Mouse (Mus musculus): ENCODE results near the gene Sec61a1. TPM values are rescaled to one million over a fixed set of nuclear protein-coding genes. Genes with fewer than 3 reads are reported as not detected.

The Sec61a1 gene
- total RNA-seq, 2 experiments from 2014 or later: 71.6 to 79.5 TPM

DNA sequence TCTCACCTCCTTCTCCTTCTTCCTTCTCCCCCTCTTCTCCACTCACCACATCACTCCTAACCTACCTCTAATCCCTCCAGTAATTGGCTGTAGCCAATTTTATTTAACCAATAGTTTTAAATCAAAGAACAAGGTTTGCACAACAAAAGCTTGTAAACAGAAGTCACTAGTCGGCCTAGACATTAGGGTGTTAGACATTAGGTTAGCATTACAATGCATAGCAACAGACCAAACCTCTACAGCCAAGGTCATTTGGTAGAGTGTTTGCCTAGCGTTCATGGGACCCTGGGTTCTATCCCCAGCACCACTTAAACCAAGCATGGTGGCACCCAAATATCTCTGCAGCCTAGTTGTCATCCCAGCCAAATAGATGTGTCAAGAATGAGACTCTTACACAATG, 64.2 kb downstream of the Sec61a1 start:
- DNase-seq (ENCODE audit: low spot score in 2 of 2): no peak

Other genes starting within 250 kb of the Sec61a1 start
- gene Eefsec, start 72.4 kb downstream of the Sec61a1 start, total RNA-seq (2021): 10 to 100 TPM; 21.5 to 22.9 TPM
- 10 to 100 TPM; 42.1 to 44.0 TPM for gene Ruvbl1, start 53.5 kb downstream of the Sec61a1 start, total RNA-seq (2021)
- gene Kbtbd12, start 119.0 kb upstream of the Sec61a1 start, total RNA-seq (2021): under 1 TPM; 0.49 to 0.63 TPM
- gene Mgll, start 205.5 kb upstream of the Sec61a1 start, total RNA-seq (2021): 100 to 1,000 TPM; 162 to 172 TPM